Mouse (Mus musculus): ENCODE data around the gene Mlh1.
A peak's percentile ranks its signal among the peaks of the same experiment; 100 is the strongest.

Mlh1 gene

DNA sequence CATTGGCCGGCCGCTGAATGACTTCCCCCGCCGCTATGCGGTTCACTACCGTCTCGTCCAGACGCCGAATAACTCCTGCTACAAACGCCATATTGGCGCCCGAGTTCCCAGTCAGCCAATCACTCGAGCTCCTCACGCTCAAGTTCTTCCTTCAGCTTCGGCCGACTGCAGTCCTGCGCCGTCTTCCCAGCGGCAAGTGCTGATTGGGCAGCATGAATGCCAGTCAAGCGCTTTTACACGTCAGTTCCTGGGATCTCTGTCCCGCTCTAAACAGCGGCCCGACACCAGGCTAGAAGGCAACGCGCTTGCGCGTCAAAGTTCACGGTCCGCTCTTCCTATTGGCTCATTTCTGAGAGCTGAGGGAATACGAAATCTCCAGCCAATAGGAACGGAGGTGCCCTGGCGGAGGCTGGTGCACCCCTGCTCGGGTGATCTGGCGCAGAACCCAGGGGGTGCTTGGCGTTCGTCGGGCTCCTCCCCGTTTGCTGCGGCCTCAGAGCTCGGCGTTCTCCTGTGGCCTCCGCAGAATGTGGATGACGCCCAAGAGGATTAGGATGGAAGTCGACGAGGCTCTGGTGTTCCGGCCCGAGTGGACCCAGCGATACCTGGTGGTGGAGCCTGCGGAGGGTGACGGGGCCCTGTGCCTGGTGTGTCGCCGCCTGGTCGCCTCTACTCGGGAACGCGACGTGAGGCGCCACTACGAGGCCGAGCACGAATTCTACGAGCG lies at the start of gene Mlh1, which contains the start of gene Epm2aip1:
TSS of gene Mlh1 (minus strand) at position 358 of the 727 bp plus-strand sequence.
TSS of gene Epm2aip1 (plus strand) at position 496 of the 727 bp plus-strand sequence.
- peak; percentile 100 for DNase-seq (ENCODE audit: low read depth, low spot score)

DNA sequence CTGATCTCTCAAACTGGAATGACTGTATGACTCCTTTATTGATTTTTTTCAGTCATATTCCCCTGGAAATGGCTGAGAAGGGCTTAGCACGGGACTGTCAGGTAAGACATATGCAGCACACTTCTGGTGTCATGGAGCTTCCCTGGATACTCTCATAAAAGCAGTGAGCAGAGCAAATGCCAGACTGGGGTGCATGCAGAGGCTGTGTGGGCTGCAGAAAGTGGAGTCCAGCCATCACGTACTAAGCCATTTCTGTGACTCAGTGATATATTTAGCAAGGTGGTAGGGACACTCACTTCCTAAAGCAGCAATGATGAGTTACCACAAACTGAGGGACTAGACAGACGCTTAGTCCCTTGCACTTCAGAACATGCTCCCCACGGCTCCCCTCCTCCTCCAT lies 49.3 kb upstream of the Mlh1 start:
- DNase-seq (ENCODE audit: low read depth, low spot score): no peak

DNA sequence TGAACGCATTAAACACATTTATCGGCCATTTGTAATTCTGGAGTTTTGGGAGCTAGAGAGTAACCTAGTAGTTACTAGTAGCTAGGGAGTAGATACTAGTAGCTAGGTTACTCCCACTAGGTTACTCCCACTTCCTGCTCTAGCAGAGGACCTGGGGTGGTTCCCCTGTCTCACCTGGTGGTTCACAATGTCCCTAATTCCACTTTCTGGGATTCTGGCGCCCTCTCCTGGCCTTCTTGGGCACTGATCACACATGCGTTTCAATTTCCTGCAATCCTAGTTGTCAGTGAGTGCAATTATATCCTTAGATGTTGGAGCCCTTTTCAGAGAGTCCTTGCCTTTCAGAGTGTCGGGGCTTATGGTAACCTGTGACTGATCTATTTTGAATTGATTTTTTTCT lies 42.6 kb upstream of the Mlh1 start:
- DNase-seq (ENCODE audit: low read depth, low spot score): peak; percentile 84

DNA sequence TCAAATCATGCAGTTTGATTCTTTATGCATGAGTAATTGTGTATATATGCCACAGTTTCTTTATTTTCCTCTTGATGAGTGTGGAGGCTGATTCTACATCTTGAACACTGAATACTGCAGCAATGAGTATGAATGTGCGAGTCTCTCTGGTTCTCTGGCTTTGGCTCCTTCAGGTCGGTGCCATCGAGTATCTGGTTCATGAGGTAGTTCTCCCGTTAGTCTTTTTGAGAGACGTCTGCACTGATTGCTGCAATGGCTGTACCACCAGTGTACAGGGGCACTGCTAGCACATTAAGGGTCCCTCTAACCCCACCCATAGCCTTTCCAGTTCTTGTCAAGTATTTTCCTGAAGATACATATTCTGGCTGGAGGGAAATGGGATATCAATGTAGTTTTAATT lies 42.2 kb upstream of the Mlh1 start:
- no peak for DNase-seq (ENCODE audit: low read depth, low spot score)

GRCm38 (mm10) chr9:111313299-111313698 lies 41.7 kb upstream of the Mlh1 start:
- no peak for DNase-seq (ENCODE audit: low read depth, low spot score)

GRCm38 (mm10) chr9:111312442-111313141 lies 41.0 kb upstream of the Mlh1 start:
- peak; percentile 47 for DNase-seq (ENCODE audit: low read depth, low spot score)

DNA sequence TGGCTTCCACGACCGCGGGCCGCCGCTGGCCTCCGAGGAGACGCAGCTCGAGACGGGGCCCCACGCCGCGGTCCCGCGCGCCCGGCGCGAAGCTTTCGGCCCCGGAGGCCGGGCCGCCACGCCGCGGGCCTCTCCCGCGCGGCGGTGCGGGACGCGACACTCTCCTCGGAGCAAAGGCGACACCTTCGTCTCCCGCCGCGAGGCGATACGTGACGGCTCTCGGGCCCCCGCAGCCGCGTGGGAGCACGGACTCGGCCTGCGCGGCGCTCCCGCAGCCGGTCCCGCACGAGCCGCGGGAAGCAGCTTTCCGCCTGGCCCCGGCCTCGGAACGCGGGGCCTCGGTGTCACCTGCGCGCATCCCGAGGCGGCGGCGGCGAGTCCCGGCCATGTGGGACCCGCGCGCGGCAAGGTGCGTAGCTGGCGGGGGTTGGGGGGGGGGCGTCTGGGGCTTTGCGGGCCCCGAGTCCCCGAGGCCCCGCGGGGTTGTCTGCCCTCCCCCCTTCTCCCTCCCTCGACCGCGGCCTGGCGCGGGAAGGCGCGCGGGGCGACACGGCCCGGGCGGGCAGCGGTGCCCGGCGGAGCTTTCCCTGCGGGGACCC lies 40.4 kb upstream of the Mlh1 start:
- peak; percentile 14 for DNase-seq (ENCODE audit: low read depth, low spot score)

GRCm38 (mm10) chr9:111311031-111311842 lies 39.6 kb upstream of the Mlh1 start, which contains the start of gene Trank1:
TSS of gene Trank1 (plus strand) at chr9:111311739.
- peak; percentile 36 for DNase-seq (ENCODE audit: low read depth, low spot score)

GRCm38 (mm10) chr9:111306142-111306541 lies 34.6 kb upstream of the Mlh1 start:
- DNase-seq (ENCODE audit: low read depth, low spot score): no peak

- no peak for DNase-seq (ENCODE audit: low read depth, low spot score)
Measured at GRCm38 (mm10) chr9:111304036-111304435, 32.4 kb upstream of the Mlh1 start.

- peak; percentile 6 for DNase-seq (ENCODE audit: low read depth, low spot score)
Measured at GRCm38 (mm10) chr9:111302196-111302831, 30.7 kb upstream of the Mlh1 start.

- DNase-seq (ENCODE audit: low read depth, low spot score): no peak
Measured at GRCm38 (mm10) chr9:111298606-111299005, 27.0 kb upstream of the Mlh1 start.

- no peak for DNase-seq (ENCODE audit: low read depth, low spot score)
Measured at GRCm38 (mm10) chr9:111296433-111296832, 24.8 kb upstream of the Mlh1 start.

DNA sequence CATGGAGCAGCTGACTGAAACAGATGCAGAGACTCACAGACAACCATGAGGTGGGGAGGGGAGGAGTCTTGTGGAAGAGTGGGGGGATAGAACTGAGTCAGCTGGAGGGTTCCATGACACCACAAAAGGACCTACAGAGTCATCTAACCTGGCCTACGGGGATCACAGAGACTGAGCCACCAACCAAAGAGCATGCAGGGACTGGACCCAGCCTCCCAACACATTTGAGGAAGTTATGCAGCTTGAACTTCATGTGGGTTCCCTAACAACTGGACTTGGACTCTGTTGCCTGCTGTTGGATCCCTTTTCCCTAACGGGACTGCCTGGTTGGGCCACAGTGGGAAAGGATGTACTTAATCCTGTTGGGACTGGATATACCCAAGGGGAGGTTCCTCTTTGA lies 23.7 kb upstream of the Mlh1 start:
- DNase-seq (ENCODE audit: low read depth, low spot score): peak; percentile 29

DNA sequence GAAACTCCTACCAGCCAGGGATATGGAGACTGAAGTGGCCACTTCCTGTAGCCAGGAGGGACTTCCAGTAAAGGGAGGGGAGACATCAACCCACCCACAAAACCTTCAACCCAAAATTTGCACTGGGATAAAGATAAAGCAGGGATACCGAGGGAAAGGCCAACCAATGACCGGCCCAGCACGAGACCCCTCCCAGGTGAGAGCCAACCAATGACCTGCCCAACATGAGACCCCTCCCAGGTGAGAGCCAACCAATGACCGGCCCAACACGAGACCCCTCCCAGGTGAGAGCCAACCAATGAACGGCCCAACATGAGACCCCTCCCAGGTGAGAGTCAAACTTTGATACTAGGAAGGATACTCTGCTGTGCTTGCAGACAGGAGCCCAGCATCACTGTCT lies 23.3 kb upstream of the Mlh1 start:
- peak; percentile 73 for DNase-seq (ENCODE audit: low read depth, low spot score)

DNA sequence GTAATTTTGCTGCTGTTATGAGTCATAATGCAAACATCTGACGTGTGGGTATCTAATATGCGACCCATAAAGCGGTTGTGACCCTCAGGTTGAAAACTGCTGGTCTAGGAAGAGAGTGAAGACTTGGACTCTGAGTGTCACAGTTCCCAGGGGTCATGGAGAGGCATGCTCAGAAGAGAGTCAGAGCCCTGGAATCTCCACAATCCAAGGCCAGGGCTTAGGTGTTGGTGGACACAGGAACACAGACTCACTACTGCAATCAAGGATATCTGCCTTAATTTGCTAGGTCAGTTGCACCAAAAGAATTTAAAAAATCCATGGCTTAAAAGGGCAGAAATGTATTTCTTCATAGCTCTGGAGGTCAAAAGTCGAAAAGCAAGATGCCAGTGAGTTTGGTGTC lies 21.6 kb upstream of the Mlh1 start:
- DNase-seq (ENCODE audit: low read depth, low spot score): no peak

DNA sequence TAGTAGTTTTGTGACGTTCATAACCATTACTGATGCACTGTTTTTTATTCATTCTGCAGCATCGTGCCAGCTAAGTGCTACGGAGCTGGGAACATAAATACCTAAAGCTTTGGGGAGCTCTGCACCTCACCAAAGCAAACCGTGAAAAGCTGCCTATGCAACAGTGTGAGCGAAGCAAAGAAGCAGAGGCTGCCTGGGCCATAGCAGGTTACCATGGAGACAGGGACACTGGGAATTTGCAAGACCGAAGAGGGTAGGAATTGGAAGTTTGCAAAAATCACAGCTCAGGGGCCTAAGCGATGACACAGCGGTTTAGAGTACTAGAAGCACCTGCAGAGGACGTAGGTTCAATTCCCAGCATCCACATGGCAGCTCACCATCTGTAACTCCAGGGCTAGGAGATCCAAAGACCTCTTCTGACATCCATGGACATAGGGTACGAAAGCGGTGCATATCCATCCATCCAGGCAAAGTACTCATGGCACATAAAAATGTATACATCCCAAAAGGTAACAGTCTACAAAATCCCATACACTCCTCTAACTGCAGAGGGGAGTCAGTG lies 19.0 kb upstream of the Mlh1 start:
- peak; percentile 62 for DNase-seq (ENCODE audit: low read depth, low spot score)

- peak; percentile 87 for DNase-seq (ENCODE audit: low read depth, low spot score)
Measured at GRCm38 (mm10) chr9:111289832-111290339, 18.3 kb upstream of the Mlh1 start.

- peak; percentile 85 for DNase-seq (ENCODE audit: low read depth, low spot score)
Measured at GRCm38 (mm10) chr9:111289294-111289831, 17.8 kb upstream of the Mlh1 start.

DNA sequence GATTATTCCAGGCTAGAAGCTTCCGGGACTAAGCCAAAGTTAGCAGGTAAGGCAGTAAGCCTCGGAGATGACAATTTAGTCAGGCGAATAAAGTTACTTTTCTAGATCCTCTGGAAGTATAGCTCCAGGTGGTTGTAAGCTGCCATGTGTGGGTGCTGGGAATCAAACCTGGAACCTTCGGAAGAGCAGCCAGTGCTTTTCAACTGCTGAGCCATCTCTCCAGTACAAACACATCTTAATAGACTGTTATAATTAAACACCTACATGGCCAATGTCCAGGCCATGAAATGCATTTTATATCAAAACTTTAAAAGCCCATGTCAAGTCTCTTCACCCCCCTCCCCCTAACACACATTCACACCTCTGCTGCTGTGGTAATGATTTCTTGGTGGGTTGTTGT lies 16.4 kb upstream of the Mlh1 start:
- DNase-seq (ENCODE audit: low read depth, low spot score): no peak
